In genomic region chr2:84016291-84016690, GRCm38 (mm10) we compare ENCODE assay signal across 18 mouse cellular contexts. TPM values are rescaled to one million over a fixed set of nuclear protein-coding genes. Genes with fewer than 3 reads are reported as not detected.
"Had no signal": no experiment of that assay in that cellular context is flagged by ENCODE, and none has a peak within 500 bp of the region (broad histone marks: within the 10 kb centered on the region; RNA-seq: fewer than 3 reads in every experiment).

No protein-coding gene starts in this region.

RNA-seq across cellular contexts. Expression of gene Gm13691, which starts 25.9 kb away (rescaled TPM):
- polyA plus RNA-seq: gonadal fat pad, adult 2 months; heart, adult 2 months; heart, embryonic 11.5 days; heart, embryonic 13.5 days; heart, embryonic 15.5 days; heart, postnatal 0 days; hindbrain, embryonic 11.5 days; hindbrain, embryonic 13.5 days; hindbrain, embryonic 16.5 days; inflammation-experienced regulatory T-cells, adult 6 months; intestine, embryonic 15.5 days; intestine, postnatal 0 days; kidney, embryonic 14.5 days; kidney, embryonic 16.5 days; limb, embryonic 10.5 days; limb, embryonic 12.5 days; liver, embryonic 11.5 days had no signal

RNA-seq across cellular contexts. Expression of gene Gm13697, which starts 31.7 kb away (rescaled TPM):
- polyA plus RNA-seq: gonadal fat pad, adult 2 months; heart, adult 2 months; heart, embryonic 11.5 days; heart, embryonic 13.5 days; heart, embryonic 15.5 days; heart, postnatal 0 days; hindbrain, embryonic 11.5 days; hindbrain, embryonic 13.5 days; hindbrain, embryonic 16.5 days; inflammation-experienced regulatory T-cells, adult 6 months; intestine, embryonic 15.5 days; intestine, postnatal 0 days; kidney, embryonic 14.5 days; kidney, embryonic 16.5 days; limb, embryonic 10.5 days; limb, embryonic 12.5 days; liver, embryonic 11.5 days had no signal

RNA-seq across cellular contexts. Expression of gene Gm13694, which starts 37.6 kb away (rescaled TPM):
- polyA plus RNA-seq: gonadal fat pad, adult 2 months; heart, adult 2 months; heart, embryonic 11.5 days; heart, embryonic 13.5 days; heart, embryonic 15.5 days; heart, postnatal 0 days; hindbrain, embryonic 11.5 days; hindbrain, embryonic 13.5 days; hindbrain, embryonic 16.5 days; inflammation-experienced regulatory T-cells, adult 6 months; intestine, embryonic 15.5 days; intestine, postnatal 0 days; kidney, embryonic 14.5 days; kidney, embryonic 16.5 days; limb, embryonic 10.5 days; limb, embryonic 12.5 days; liver, embryonic 11.5 days had no signal

RNA-seq across cellular contexts. Expression of gene Gm13696, which starts 43.4 kb away (rescaled TPM):
- polyA plus RNA-seq: gonadal fat pad, adult 2 months; heart, adult 2 months; heart, embryonic 11.5 days; heart, embryonic 13.5 days; heart, embryonic 15.5 days; heart, postnatal 0 days; hindbrain, embryonic 11.5 days; hindbrain, embryonic 13.5 days; hindbrain, embryonic 16.5 days; inflammation-experienced regulatory T-cells, adult 6 months; intestine, embryonic 15.5 days; intestine, postnatal 0 days; kidney, embryonic 14.5 days; kidney, embryonic 16.5 days; limb, embryonic 10.5 days; limb, embryonic 12.5 days; liver, embryonic 11.5 days had no signal

RNA-seq across cellular contexts. Expression of gene Gm13695, which starts 49.2 kb away (rescaled TPM):
- polyA plus RNA-seq: gonadal fat pad, adult 2 months; heart, adult 2 months; heart, embryonic 11.5 days; heart, embryonic 13.5 days; heart, embryonic 15.5 days; heart, postnatal 0 days; hindbrain, embryonic 11.5 days; hindbrain, embryonic 13.5 days; hindbrain, embryonic 16.5 days; inflammation-experienced regulatory T-cells, adult 6 months; intestine, embryonic 15.5 days; intestine, postnatal 0 days; kidney, embryonic 14.5 days; kidney, embryonic 16.5 days; limb, embryonic 10.5 days; limb, embryonic 12.5 days; limb, embryonic 14.5 days; liver, embryonic 11.5 days had no signal
